Mouse (Mus musculus) E14TG2a.4 (cell line): ENCODE data around the gene Olfr1441.

Source experiments
- CTCF ChIP-seq: conservative IDR thresholded peaks from 2 replicates; pipeline ENCODE4 v1.5.1; 2014; ENCODE audit warnings: low read length
- NANOG ChIP-seq: IDR thresholded peaks from 2 replicates; pipeline ENCODE4 v1.6.1; 2014; ENCODE audit warnings: borderline replicate concordance, low read length, mixed read lengths
- POU5F1 ChIP-seq: IDR thresholded peaks from 2 replicates; pipeline ENCODE4 v1.6.1; 2014; ENCODE audit warnings: low read length, borderline replicate concordance

- no peak for TF ChIP-seq CTCF
- TF ChIP-seq NANOG = no peak
- no peak for TF ChIP-seq POU5F1
Observed at GRCm38 (mm10) chr19:12463722-12464035, 46.4 kb downstream of the Olfr1441 start.
